Mouse (Mus musculus) heart, postnatal 14 days (tissue): ENCODE measurements around the gene Sgms1. TPM values are rescaled to one million over a fixed set of nuclear protein-coding genes. Genes with fewer than 3 reads are reported as not detected.
A peak's percentile ranks its signal among the peaks of the same experiment; 100 is the strongest.

Experiments used
- DNase-seq, 2 experiments: peaks; one replicate each; pipeline ENCODE4 v3.0.0; 2021 to 2022
- intact Hi-C: fragments of 180-260 bp; cut with DNase I; formaldehyde crosslinking; loops from one replicate; pipeline ENCODE4 v1.15.1; 2025
- long read RNA-seq, 2 experiments: library from polyadenylated mRNA; stranded (forward); transcript quantifications; one replicate each; pipeline ENCODE4 v2.0.0; 2021
- total RNA-seq, 2 experiments: library from RNA; stranded (reverse); gene quantifications; 2 replicates each; pipeline ENCODE4 v1.2.3; 2021

Gene Sgms1
- total RNA-seq = 10 to 100 TPM; 75.1 to 77.5 TPM
- long read RNA-seq, experiment 1, transcript Sgms1-201 (10 exons, 3,665 nt) = minor isoform, 17 of 95 reads
- long read RNA-seq, experiment 1, transcript Sgms1-212 (6 exons, 3,262 nt) = major isoform, 57 of 95 reads
- long read RNA-seq, experiment 1, partial matches to known transcripts = 11 of 95 reads
- long read RNA-seq, experiment 1, other reads (novel, unspliced or antisense) = 10 of 95 reads
- long read RNA-seq, experiment 2, transcript Sgms1-212 (6 exons, 3,262 nt) = major isoform, 21 of 49 reads
- long read RNA-seq, experiment 2, transcript Sgms1-201 (10 exons, 3,665 nt) = minor isoform, 13 of 49 reads
- long read RNA-seq, experiment 2, partial matches to known transcripts = 10 of 49 reads
- long read RNA-seq, experiment 2, other reads (novel, unspliced or antisense) = 5 of 49 reads

DNA sequence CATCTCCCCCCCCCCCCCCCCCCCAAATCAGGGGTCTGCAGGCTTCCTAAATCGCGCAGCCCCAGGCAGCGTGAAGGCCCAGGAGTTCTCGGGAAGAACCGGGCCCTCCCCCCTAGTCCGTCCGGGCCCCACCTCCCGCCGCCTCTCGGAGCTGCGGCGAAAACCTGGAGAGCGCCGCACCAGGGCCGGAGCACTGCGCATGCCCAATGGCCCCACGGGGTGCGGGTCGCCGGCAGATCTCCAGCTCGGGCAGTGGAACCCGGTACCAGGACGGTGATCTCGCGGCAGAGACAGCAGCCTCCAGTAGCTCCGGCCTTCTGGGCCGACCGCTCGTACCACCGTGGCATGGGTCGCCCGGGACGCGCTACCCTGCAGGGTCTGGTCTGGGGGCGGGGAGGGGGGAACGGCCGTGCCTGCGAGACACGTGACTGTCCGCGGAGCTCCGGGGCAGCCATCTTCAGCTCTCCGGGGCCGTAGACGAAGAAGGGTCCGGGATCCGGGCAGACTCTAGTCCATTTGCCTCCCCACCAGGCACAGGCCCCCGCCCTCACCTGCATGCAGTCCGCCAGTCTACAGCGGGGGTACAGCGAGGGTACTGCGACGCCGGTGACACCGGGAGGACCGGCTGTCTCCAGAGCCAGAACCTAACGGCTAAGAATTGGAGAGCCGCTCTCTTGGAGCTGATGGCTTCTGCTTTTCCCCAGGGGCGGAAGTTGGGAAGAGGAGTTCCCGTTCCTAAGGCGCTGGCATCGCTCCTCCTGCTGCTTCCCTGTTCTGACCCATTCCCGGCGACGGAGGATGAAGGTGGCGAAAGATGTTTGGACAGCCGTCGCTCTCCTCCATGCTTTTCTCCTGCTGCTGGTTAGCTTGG, at the start of gene Sgms1:
Gene Sgms1, minus strand, starts transcription at position 714 of the 871 bp plus-strand sequence.
- DNase-seq = peak; percentile 96
- intact Hi-C loops = loop anchor here (5.0 kb wide), 6 partner anchors 87 to 357 kb away; partner anchors contain the start of gene Asah2

DNA sequence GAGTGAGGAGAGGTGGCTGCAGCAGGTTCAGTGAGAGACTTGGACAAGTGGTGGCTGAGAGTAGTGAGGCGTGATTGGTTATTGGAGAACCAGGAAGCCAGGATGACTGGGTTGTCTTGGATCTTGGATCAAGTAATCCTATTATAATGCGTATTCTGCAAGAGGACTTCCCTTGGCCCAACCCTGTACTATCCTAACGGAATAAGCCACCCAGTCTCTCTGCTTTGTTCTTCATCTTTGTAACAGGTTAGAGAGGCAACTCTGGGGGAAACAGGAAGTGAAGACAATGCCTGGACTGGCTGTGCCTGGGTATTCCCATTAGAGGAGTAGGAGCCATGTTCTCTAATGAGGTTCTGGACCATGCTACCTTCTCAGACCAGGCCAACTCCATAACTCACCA, 36.3 kb upstream of the Sgms1 start:
- no peak for DNase-seq
- intact Hi-C loops = no loop called here

DNA sequence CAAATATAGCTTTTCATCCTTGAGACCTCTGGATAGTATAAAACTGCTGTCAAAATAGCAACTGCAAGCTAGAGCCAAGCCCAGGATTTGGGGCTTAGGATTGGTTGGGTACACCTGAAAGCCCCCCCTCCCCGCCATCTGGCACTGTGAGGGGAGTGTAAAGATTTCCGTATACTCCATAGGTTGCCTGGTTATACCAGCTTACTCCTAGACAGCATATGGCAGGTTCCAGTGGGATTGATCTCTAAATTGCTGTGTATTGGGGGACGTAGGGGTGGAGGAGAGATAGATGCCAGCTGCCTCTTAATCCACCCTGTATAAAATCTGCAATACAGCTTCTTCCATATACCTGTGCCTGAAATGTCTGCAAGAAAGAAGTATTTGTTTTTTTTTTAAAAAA, 35.2 kb upstream of the Sgms1 start:
- DNase-seq = no peak
- intact Hi-C loops = no loop called here

- no peak for DNase-seq
- intact Hi-C loops = no loop called here
Measured at GRCm38 (mm10) chr19:32419069-32419468, 29.6 kb upstream of the Sgms1 start.

DNA sequence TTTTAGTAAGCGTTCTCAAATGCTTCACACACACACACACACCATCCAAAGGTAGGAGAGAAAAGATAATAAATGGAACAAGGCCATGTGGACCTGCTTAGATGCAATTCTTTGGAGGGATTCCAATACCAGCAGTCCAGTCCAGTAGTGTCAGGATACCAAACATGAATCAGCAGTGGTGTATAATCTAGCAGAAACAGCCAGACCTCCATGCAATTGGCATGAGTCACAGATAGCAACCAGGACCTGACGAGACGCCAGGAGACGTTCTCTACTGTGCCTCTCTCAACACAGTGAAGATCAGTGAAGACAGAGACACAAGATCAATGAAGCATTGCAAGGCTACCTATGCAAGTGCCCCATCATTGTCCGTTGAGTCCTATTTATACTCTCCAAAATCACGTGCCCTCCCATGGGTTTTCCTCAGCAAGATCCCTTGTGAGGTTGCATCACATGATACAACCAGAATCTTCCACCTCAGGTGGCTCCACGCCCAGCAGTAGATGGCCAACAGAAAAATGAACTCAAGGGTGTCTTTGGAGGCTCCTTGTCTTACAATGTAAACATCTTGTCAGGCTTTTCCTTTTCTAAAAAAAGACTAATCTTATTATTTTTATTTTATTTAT, 27.3 kb upstream of the Sgms1 start:
- intact Hi-C loops = no loop called here
- DNase-seq = no peak

DNA sequence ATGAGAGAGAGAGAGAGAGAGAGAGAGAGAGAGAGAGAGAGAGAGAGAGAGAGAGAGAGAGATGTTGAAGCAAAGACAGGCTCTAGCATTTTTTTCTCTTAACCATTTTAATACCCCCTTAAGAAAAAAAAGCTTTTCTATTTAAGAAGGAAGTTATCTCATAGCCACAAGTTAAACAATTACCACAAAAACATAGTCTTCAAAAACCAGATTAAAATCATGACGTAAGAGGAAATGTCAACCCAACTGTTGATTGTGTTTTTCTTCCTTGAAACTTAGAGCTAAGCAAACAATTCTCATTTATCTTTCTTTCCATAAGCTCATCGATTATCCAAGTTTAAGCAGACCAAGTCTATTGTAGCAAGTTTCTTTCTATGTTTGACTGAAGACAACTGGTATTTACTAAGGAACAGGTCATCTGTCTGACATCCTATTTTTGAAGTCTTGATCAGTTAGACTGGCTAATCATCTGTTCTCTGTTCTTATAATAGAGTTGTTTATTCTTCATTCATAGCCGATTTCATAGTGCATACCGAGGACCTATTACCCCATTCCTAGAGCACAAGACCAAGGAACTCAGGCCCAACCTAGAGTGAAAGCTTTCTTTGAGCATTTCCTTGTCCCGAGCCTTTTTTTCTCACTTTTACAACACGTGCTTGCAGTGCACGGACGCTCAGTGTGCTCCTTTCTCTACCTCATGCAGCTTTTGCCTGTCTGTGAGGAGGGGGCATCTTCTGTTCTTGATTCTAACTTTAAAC, 20.3 kb upstream of the Sgms1 start:
- no peak for DNase-seq
- intact Hi-C loops = no loop called here

DNA sequence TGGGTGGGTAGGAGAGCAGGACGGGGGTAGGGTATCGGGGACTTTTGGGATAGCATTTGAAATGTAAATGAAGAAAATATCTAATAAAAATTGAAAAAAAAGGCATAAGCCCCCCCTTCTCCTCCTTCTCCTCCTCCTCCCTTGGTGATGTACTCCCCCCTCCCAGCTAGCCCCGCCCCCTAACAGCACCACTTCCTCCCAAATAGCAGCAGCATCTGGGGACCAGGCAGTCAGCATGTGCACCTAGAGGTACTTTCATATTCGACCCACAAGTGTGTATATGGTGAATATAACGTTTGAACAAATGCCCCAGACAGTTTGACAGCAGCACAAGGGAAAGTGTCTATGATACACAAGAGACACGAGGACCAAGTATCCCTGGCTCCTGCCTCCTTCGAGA, 17.2 kb upstream of the Sgms1 start:
- intact Hi-C loops = no loop called here
- DNase-seq = no peak

DNA sequence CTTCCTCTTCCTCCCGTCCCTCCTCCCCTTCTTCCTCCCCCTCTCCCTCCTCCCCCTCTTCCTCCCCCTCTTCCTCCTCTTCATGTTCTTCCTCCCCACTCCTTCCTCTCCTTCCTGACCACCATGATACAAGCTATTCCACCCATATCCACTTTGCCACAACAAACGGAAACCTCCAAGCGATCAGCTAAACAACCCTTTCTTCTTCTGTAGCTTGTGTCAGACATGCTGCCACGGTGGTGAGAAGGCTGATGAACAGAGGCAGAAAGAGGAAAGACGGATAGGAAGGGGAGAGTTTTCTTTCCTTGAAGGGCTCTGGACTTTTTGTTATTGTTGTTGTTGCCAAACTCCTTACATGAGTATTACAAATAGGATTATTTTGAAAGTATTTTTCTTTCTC, 14.9 kb upstream of the Sgms1 start:
- intact Hi-C loops = no loop called here
- DNase-seq = no peak

- intact Hi-C loops = no loop called here
- DNase-seq = no peak
Measured at GRCm38 (mm10) chr19:32403834-32404233, 14.3 kb upstream of the Sgms1 start.

DNA sequence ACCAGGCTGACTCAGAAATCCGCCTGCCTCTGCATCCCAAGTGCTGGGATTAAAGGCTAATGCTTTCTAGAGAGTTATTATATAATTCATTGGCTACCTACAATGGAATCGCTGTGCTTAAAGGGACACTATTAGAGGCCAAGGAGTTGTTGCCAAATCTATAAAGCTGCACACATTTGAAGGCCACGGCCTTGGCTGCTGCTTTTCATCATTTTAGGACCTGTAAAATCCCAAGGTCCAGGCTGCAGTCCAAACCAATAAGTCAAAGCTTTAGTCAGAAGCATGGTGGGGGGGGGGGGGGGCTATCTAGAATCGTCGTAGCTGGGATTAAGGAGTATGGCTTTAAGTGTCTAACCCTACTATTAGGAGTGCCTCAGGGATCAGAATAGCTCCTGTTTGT, 9.0 kb upstream of the Sgms1 start:
- DNase-seq = no peak
- intact Hi-C loops = loop anchor here (10.0 kb wide), 1 partner anchor 276 kb away; no protein-coding TSS in a partner anchor

DNA sequence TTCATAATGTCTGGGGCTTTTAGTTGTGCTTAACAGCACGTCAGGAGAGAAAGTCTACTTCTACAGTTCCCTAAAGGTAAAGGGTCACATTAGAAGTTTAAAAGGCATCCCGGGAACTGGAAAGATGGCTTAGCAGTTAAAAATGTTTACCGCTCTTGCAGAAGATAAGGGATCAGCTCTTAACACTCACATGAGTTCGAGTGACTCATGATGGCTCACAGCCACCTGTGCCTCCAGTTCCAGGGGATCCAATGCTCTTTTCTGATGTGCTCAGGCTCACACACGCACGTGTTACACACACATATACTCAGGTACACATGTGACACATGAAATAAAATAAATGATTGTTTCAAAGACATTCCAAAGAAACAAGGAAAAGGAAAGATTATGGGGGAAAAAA, 6.8 kb upstream of the Sgms1 start:
- DNase-seq = no peak
- intact Hi-C loops = loop anchor here (10.0 kb wide), 1 partner anchor 278 kb away; no protein-coding TSS in a partner anchor

DNA sequence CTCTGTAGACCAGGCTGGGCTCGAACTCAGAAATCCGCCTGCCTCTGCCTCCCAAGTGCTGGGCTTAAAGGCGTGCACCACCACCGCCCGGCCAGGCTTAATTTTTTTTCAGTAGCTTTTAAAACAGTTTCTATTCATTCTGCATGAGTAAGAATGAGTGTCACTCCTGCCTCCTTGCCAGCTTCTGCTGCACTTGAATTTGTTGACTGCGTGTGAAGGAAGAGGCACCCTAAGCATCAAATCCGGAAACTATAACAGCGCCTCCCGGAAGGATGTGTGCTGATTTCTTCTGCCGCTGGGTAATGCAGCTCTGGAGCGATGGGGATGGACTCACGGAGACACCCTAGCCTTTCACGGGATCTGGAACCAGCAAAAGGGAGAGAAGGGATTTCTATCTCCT, 5.3 kb upstream of the Sgms1 start:
- intact Hi-C loops = loop anchor here (10.0 kb wide), 1 partner anchor 280 kb away; no protein-coding TSS in a partner anchor
- DNase-seq = no peak

GRCm38 (mm10) chr19:32393758-32394450, 4.4 kb upstream of the Sgms1 start:
- intact Hi-C loops = loop anchor here (10.0 kb wide), 1 partner anchor 281 kb away; no protein-coding TSS in a partner anchor

DNA sequence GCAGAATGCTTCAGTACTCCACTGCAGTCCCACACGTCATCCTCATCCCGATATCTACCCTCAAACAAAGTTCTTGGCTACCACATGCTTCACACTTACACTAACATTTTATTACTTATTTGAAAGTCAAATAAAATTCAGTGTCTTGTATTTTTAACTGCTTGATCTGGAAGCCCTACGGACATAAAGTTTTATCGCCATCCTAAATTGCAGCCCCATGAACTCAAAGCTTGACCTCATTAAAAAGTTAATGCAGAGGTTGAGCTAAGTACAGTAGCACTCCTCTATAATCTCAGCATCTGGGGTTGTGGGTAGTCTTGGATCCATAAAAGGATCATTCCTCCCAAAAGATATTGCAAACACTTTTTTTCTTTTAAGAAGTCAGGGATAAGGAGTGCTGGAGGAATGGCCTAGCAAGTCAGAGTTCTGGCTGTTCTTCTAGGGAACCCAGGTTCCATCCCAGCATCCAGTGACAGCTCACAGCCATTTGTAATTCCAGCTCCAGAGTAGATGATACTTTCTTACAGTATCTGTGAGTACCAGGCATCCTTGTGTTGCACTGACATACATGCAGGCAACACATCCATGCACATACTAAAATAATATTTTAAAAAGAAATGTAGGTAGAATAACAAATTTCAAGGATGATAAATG, 3.7 kb upstream of the Sgms1 start:
- no peak for DNase-seq
- intact Hi-C loops = loop anchor here (10.0 kb wide), 1 partner anchor 282 kb away; no protein-coding TSS in a partner anchor

More at GRCm38 (mm10) chr19:32393758-32394450, 4.4 kb upstream of the Sgms1 start:
- DNase-seq = no peak

DNA sequence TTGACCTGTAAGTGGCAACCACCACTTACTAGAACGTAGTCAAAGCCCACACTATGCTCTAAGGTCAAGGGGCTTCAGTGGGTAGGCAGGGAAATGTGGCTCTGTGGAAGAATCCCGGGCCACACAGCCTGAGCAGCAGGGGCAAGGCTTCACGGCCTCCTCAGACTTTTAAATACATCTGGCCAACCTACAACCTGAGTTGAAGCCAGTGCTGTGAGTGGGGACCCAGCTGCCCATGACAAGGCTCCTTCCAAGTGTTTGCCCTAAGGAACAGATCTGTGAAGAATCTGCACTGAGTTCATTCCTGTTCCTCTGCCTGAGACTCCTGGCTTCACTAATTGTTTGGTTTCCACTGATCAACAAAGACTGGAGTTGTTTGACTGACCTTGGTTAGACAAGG, 1.9 kb upstream of the Sgms1 start:
- intact Hi-C loops = loop anchor here (10.0 kb wide), 1 partner anchor 283 kb away; no protein-coding TSS in a partner anchor
- DNase-seq = no peak

DNA sequence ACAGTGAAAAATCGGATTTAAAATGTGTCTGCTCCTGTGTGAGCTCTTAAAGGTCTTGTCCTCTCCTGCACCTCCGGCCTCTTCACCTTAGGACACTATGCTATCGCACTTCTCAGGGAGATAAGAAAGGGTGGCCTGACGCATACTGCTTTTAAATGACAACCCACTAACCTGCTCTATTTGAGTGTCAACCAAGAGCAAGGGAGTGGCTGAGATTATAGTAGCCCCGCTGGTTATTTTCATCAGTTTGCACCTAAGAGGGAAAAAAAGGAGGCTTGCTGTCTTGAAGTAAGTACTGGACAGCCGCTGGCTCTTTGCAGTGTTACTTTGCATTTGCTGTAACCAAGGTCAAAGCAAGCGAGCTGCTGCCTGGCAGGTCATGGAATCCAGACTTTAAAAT, 602 bp upstream of the Sgms1 start:
- DNase-seq = no peak
- intact Hi-C loops = loop anchor here (10.0 kb wide), 1 partner anchor 285 kb away; no protein-coding TSS in a partner anchor

- peak; percentile 96 to 97 for DNase-seq
- intact Hi-C loops = loop anchor here (5.0 kb wide), 6 partner anchors 86 to 356 kb away; partner anchors contain the start of gene Asah2
Measured at GRCm38 (mm10) chr19:32388191-32388921, 1.2 kb downstream of the Sgms1 start.
